Mouse (Mus musculus) kidney, postnatal 0 days (tissue): ENCODE data around the gene Bcl11b. TPM values are rescaled to one million over a fixed set of nuclear protein-coding genes. Genes with fewer than 3 reads are reported as not detected.

ENCODE experiments used
- ATAC-seq: fragments of 200-750 bp; cut with Nextera tagmentation; replicated peaks from 2 replicates; pipeline ENCODE4 v1.8.0; 2017; ENCODE audit warnings: low read depth, moderate number of reproducible peaks, moderate TSS enrichment, moderate library complexity; ENCODE audit not compliant: low FRiP score
- DNase-seq: peaks from one replicate; pipeline ENCODE4 v3.0.0-alpha.2; 2016; ENCODE audit warnings: low spot score
- H3K27ac ChIP-seq: fragments of 300-500 bp; sonication (generic); 2 replicates; pipeline ENCODE4 v1.5.1; 2014; ENCODE audit warnings: mild to moderate bottlenecking
- H3K27me3 ChIP-seq: fragments of 300-500 bp; sonication (generic); 2 replicates; pipeline ENCODE4 v1.6.1; 2014; ENCODE audit warnings: low read length, mixed read lengths; ENCODE audit not compliant: insufficient read depth
- H3K36me3 ChIP-seq: fragments of 300-500 bp; sonication (generic); 2 replicates; pipeline ENCODE4 v1.6.1; 2014; ENCODE audit warnings: low read length, mixed read lengths; ENCODE audit not compliant: insufficient read depth
- H3K4me1 ChIP-seq: fragments of 300-500 bp; sonication (generic); replicated peaks from 2 replicates; pipeline ENCODE4 v1.6.1; 2014; ENCODE audit warnings: antibody characterized with exemption, low read length, mixed read lengths; ENCODE audit not compliant: insufficient read depth
- H3K4me2 ChIP-seq: fragments of 300-500 bp; sonication (generic); 2 replicates; pipeline ENCODE4 v1.6.1; 2014; ENCODE audit warnings: mild to moderate bottlenecking, low read length, moderate library complexity, mixed read lengths
- H3K4me3 ChIP-seq: fragments of 300-500 bp; sonication (generic); replicated peaks from 2 replicates; pipeline ENCODE4 v1.5.1; 2014; ENCODE audit warnings: low read depth, low read length
- H3K9ac ChIP-seq: fragments of 300-500 bp; sonication (generic); 2 replicates; pipeline ENCODE4 v1.6.1; 2014; ENCODE audit warnings: low read depth, low read length
- H3K9me3 ChIP-seq: fragments of 300-500 bp; sonication (generic); replicated peaks from 2 replicates; pipeline ENCODE4 v1.6.1; 2016; ENCODE audit warnings: low read length, inconsistent platforms, mixed read lengths
- CTCF ChIP-seq: IDR thresholded peaks from 2 replicates; pipeline ENCODE4 v1.5.1; 2016; ENCODE audit warnings: antibody characterized with exemption, low read depth, mild to moderate bottlenecking, moderate library complexity
- WGBS: fragments of 180-500 bp; shearing (Covaris S2); extraction: QIAGEN DNeasy Blood & Tissue Kit; methylation state at CpG from one replicate; pipeline ENCODE4 v1.1.7; 2014; 5-methylcytosine and 5-hydroxymethylcytosine counted together
- polyA plus RNA-seq: library from polyadenylated mRNA; unstranded; fragments of >200 nt; fragmentation: Nextera tagmentation; extraction: Ambion mirVana; gene quantifications from 2 replicates; pipeline ENCODE4 v1.2.1, GENCODE M21; 2015

The Bcl11b gene
- polyA plus RNA-seq, 1 experiment from 2014 or later = 2.2 TPM

GRCm38 (mm10) chr12:107970637-107971036, 32.8 kb downstream of the Bcl11b start:
- H3K4me2 ChIP-seq = no peak overlapping the region
- DNase-seq = no peak
- 56% methylated on average over 12 of the region's 12 CpGs for WGBS
- no peaks in the 10 kb centered on the region for H3K9me3 ChIP-seq
- TF ChIP-seq CTCF = no peak
- no peak overlapping the region for H3K9ac ChIP-seq
- no peak overlapping the region for H3K27ac ChIP-seq
- H3K36me3 ChIP-seq = no peaks in the 10 kb centered on the region
- no peak for ATAC-seq
- H3K27me3 ChIP-seq = no peaks in the 10 kb centered on the region
- H3K4me3 ChIP-seq = no peak overlapping the region
- H3K4me1 ChIP-seq = no peaks in the 10 kb centered on the region

DNA sequence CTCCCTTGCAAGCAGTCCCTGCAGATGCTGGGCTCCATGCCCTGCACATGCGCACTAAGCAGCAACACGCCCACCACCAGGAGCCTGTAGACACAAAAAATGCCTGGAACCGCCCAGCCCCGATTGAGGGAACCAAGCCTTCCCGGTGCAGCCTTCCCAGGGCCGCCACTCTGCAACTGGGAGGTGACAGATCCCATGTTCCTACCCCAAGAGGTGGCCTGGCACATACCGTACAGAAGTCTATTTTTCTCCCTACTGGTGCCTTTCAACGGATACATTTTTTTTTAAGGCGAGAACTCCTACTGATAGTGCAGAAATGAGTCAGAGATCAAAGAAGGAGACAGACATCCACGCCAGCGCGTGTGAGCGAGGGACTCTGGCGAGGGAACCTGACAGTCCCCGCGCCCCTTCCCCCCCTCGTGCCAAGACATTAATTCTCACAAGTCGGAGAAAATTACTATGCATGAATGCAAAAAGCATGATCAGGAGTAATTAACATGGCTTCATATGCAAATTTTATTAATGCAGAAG, 33.5 kb downstream of the Bcl11b start:
- no peak overlapping the region for H3K4me2 ChIP-seq
- no peak for ATAC-seq

DNA sequence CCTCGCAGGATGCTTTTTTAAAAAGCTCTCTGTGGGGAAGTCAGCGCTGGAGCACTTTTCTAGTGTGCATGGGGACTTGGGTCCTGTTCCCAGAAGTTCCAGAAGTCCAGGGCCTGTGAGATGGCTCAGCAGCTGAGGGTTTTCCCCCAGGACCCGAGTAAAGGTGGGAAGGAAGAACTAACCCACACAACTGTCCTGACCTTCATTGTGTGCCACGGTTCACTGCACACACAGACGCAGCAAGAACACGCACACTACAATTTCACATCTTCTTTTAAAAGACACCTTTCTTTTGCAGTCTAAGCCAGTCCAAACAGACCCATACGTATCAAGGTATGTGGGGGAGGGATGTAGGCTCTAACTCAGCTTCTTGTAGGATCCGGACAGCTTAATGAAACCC, 34.3 kb downstream of the Bcl11b start:
- 67% methylated on average over 8 of the region's 8 CpGs for WGBS
- H3K4me1 ChIP-seq = no peaks in the 10 kb centered on the region
- H3K9ac ChIP-seq = no peak overlapping the region
- no peaks in the 10 kb centered on the region for H3K9me3 ChIP-seq
- H3K27ac ChIP-seq = no peak overlapping the region
- H3K4me2 ChIP-seq = no peak overlapping the region
- H3K36me3 ChIP-seq = no peaks in the 10 kb centered on the region
- no peak for DNase-seq
- ATAC-seq = no peak
- H3K27me3 ChIP-seq = no peaks in the 10 kb centered on the region
- TF ChIP-seq CTCF = no peak
- no peak overlapping the region for H3K4me3 ChIP-seq

More for the DNA sequence above, 33.5 kb downstream of the Bcl11b start:
- TF ChIP-seq CTCF = no peak
- no peak for DNase-seq
- WGBS = 53% methylated on average over 18 of the region's 18 CpGs
- Histone ChIP-seq H3K9me3 (no peaks in the 10 kb centered on the region), H3K36me3 (no peaks in the 10 kb centered on the region), H3K9ac (no peak overlapping the region), H3K4me1 (no peaks in the 10 kb centered on the region), H3K4me3 (no peak overlapping the region), H3K27me3 (no peaks in the 10 kb centered on the region), H3K27ac (no peak overlapping the region)

- no peaks in the 10 kb centered on the region for H3K4me1 ChIP-seq
- H3K4me2 ChIP-seq = no peak overlapping the region
- TF ChIP-seq CTCF = no peak
- no peaks in the 10 kb centered on the region for H3K27me3 ChIP-seq
- H3K36me3 ChIP-seq = no peaks in the 10 kb centered on the region
- H3K27ac ChIP-seq = no peak overlapping the region
- H3K9ac ChIP-seq = no peak overlapping the region
- ATAC-seq (no peak), DNase-seq (no peak)
- no peak overlapping the region for H3K4me3 ChIP-seq
- H3K9me3 ChIP-seq = no peaks in the 10 kb centered on the region
- WGBS = 89% methylated on average over 3 of the region's 3 CpGs
These were observed 35.1 kb downstream of the Bcl11b start for GRCm38 (mm10) chr12:107968331-107968730.

DNA sequence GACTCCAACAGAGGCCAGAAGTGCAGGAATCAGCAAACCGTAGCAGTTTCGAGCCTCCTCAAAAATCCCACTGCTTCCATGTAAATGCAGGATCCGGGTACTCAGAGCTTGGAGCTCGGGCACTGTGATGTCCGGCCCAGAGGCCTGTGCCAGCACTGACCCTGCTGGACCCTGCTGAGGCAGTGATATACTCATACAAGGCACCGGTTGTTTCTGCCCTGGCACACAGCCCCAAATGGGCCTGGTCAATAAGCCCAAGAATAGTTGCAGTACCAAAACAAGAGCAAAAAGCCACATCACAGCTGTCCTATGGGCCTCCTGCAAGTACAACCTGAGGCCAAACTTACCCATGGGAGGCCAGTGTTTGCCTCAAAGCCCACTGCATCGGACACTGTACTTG, 36.4 kb downstream of the Bcl11b start:
- Histone ChIP-seq H3K27ac (no peak overlapping the region), H3K9me3 (no peaks in the 10 kb centered on the region), H3K4me1 (no peaks in the 10 kb centered on the region), H3K27me3 (no peaks in the 10 kb centered on the region), H3K36me3 (no peaks in the 10 kb centered on the region), H3K4me3 (no peak overlapping the region), H3K4me2 (no peak overlapping the region), H3K9ac (no peak overlapping the region)
- 82% methylated on average over 7 of the region's 7 CpGs for WGBS
- DNase-seq = no peak
- no peak for TF ChIP-seq CTCF
- no peak for ATAC-seq

GRCm38 (mm10) chr12:107965103-107965502, 38.3 kb downstream of the Bcl11b start:
- TF ChIP-seq CTCF = no peak
- H3K4me1 ChIP-seq = no peaks in the 10 kb centered on the region; the same call in 1 of the 2 replicates
- no peak overlapping the region for H3K9ac ChIP-seq
- 67% methylated on average over 12 of the region's 12 CpGs for WGBS
- H3K27ac ChIP-seq = no peak overlapping the region
- no peaks in the 10 kb centered on the region for H3K9me3 ChIP-seq
- no peak overlapping the region for H3K4me3 ChIP-seq
- no peak for DNase-seq
- H3K27me3 ChIP-seq = no peaks in the 10 kb centered on the region
- H3K4me2 ChIP-seq = no peak overlapping the region
- no peak for ATAC-seq
- H3K36me3 ChIP-seq = no peaks in the 10 kb centered on the region

- no peaks in the 10 kb centered on the region for H3K27me3 ChIP-seq
- no peaks in the 10 kb centered on the region for H3K9me3 ChIP-seq
- H3K4me3 ChIP-seq = no peak overlapping the region
- ATAC-seq = no peak
- H3K36me3 ChIP-seq = no peaks in the 10 kb centered on the region
- no peak overlapping the region for H3K4me2 ChIP-seq
- no peaks in the 10 kb centered on the region; the same call in 1 of the 2 replicates for H3K4me1 ChIP-seq
- TF ChIP-seq CTCF = no peak
- 81% methylated on average over 14 of the region's 14 CpGs for WGBS
- DNase-seq = no peak
- no peak overlapping the region for H3K9ac ChIP-seq
- no peak overlapping the region for H3K27ac ChIP-seq
These were observed 38.9 kb downstream of the Bcl11b start for GRCm38 (mm10) chr12:107964396-107965085.
